Mouse (Mus musculus) embryonic facial prominence, embryonic 10.5 days (tissue): ENCODE results near the gene Phf21b. TPM values are rescaled to one million over a fixed set of nuclear protein-coding genes. Genes with fewer than 3 reads are reported as not detected.

Experiments used
- polyA plus RNA-seq: library from polyadenylated mRNA; unstranded; fragments of >200 nt; fragmentation: Nextera tagmentation; extraction: Ambion mirVana; gene quantifications from 2 replicates; pipeline ENCODE4 v1.2.1, GENCODE M21; 2016

Phf21b gene
- polyA plus RNA-seq, 1 experiment from 2014 or later: 2.2 TPM

Other genes starting within 250 kb of the Phf21b start
- 16.2 and 17.7 TPM in 2 replicates for gene Prr5, start 186.4 kb downstream of the Phf21b start, polyA plus RNA-seq
- gene Arhgap8, start 136.0 kb downstream of the Phf21b start, polyA plus RNA-seq: 5.9 and 6.6 TPM in 2 replicates
- gene Gm29666, start 64.0 kb upstream of the Phf21b start, polyA plus RNA-seq: 1.1 TPM in 2 replicates
- 70.9 and 71.8 TPM in 2 replicates for gene Nup50, start 67.4 kb upstream of the Phf21b start, polyA plus RNA-seq
- gene 5031439G07Rik, start 132.5 kb upstream of the Phf21b start, polyA plus RNA-seq: 8.3 and 9.3 TPM in 2 replicates
- not detected in 2 replicates for gene Upk3a, start 161.1 kb upstream of the Phf21b start, polyA plus RNA-seq
- gene Fam118a, start 172.9 kb upstream of the Phf21b start, polyA plus RNA-seq: 27.0 and 29.8 TPM in 2 replicates